Mouse (Mus musculus) forebrain, embryonic 16.5 days (tissue): Measurements from ENCODE around the gene Ssx2ip. TPM values are rescaled to one million over a fixed set of nuclear protein-coding genes. Genes with fewer than 3 reads are reported as not detected.

Experiments used
- ATAC-seq: fragments of 200-750 bp; cut with Nextera tagmentation; 2 replicates; pipeline ENCODE4 v1.8.0; 2017; ENCODE audit warnings: mild to moderate bottlenecking, moderate library complexity
- H3K27ac ChIP-seq: fragments of 300-500 bp; sonication (generic); 2 replicates; pipeline ENCODE4 v1.5.1; 2014; ENCODE audit warnings: low read length, control low read depth
- H3K27me3 ChIP-seq: fragments of 300-500 bp; sonication (generic); replicated peaks from 2 replicates; pipeline ENCODE4 v1.6.1; 2014; ENCODE audit warnings: low read length; ENCODE audit not compliant: control insufficient read depth, insufficient read depth
- H3K36me3 ChIP-seq: fragments of 300-500 bp; sonication (generic); 2 replicates; pipeline ENCODE4 v1.6.1; 2014; ENCODE audit not compliant: control insufficient read depth, insufficient read depth
- H3K4me1 ChIP-seq: fragments of 300-500 bp; sonication (generic); replicated peaks from 2 replicates; pipeline ENCODE4 v1.6.1; 2014; ENCODE audit warnings: low read length; ENCODE audit not compliant: control insufficient read depth, insufficient read depth
- H3K4me2 ChIP-seq: fragments of 300-500 bp; sonication (generic); 2 replicates; pipeline ENCODE4 v1.6.1; 2014; ENCODE audit warnings: mild to moderate bottlenecking, low read length, control low read depth
- H3K4me3 ChIP-seq: fragments of 300-500 bp; sonication (generic); replicated peaks from 2 replicates; pipeline ENCODE4 v1.5.1; 2014; ENCODE audit warnings: mild to moderate bottlenecking, low read length, control low read depth
- H3K9ac ChIP-seq: fragments of 300-500 bp; sonication (generic); replicated peaks from 2 replicates; pipeline ENCODE4 v1.6.1; 2014; ENCODE audit warnings: low read depth, low read length, control low read depth
- H3K9me3 ChIP-seq: fragments of 300-500 bp; sonication (generic); 2 replicates; pipeline ENCODE4 v1.6.1; 2016; ENCODE audit warnings: low read length; ENCODE audit not compliant: control insufficient read depth
- WGBS: fragments of 180-500 bp; shearing (Covaris S2); extraction: QIAGEN DNeasy Blood & Tissue Kit; methylation state at CpG from one replicate; pipeline ENCODE4 v1.1.7; 2014; 5-methylcytosine and 5-hydroxymethylcytosine counted together
- polyA plus RNA-seq: library from polyadenylated mRNA; unstranded; fragments of >200 nt; fragmentation: Nextera tagmentation; extraction: Ambion mirVana; gene quantifications from 2 replicates; pipeline ENCODE4 v1.2.1, GENCODE M21; 2015

The Ssx2ip gene
- 22.5 and 26.1 TPM in 2 replicates for polyA plus RNA-seq

- Histone ChIP-seq H3K4me1 (peaks cover 29% of the 10 kb centered on the region), H3K4me2 (peak within 1 kb of the TSS; percentile 85), H3K9ac (peak within 1 kb of the TSS; percentile 93), H3K27me3 (no peaks in the 10 kb centered on the region), H3K4me3 (peak within 1 kb of the TSS; percentile 89), H3K36me3 (no peaks in the 10 kb centered on the region), H3K9me3 (no peaks in the 10 kb centered on the region), H3K27ac (peak within 1 kb of the TSS; percentile 80)
- WGBS, result 0% methylated on average over 85 of the region's 100 CpGs
- ATAC-seq, result peak; percentile 99
These were observed at the start of gene Ssx2ip for GRCm38 (mm10) chr3:146404311-146405201. TSS of gene Ssx2ip (plus strand) at chr3:146404642.

- no peak overlapping the region for H3K27ac ChIP-seq
- H3K4me2 ChIP-seq, result no peak overlapping the region
- H3K4me1 ChIP-seq, result no peaks in the 10 kb centered on the region
- H3K36me3 ChIP-seq, result no peaks in the 10 kb centered on the region
- no peaks in the 10 kb centered on the region for H3K9me3 ChIP-seq
- H3K4me3 ChIP-seq, result no peak overlapping the region
- no peak for ATAC-seq
- no peaks in the 10 kb centered on the region for H3K27me3 ChIP-seq
- no peak overlapping the region for H3K9ac ChIP-seq
- WGBS, result 69% methylated on average over 3 of the region's 3 CpGs
These were observed 49.3 kb upstream of the Ssx2ip start for GRCm38 (mm10) chr3:146355146-146355545.

DNA sequence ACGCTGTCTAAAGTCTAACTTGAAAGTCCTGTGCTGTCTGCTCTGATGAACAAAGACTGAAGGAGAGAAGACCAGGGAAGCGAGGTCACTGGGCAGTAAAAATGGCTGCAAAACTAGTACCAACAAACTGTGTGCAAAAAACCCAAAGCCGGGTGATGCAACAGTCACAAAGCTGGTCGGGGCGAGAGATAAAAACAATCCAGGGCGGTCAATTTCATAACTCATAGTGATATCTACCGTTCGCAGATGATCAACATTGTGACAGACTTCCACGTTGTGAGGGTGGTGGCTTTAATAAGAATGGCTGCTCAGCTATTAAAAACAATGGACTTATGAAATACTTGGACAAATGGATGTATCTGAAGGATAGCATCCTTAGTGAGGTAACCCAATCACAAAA is 39.0 kb upstream of the Ssx2ip start:
- Histone ChIP-seq H3K9ac (no peak overlapping the region), H3K36me3 (no peaks in the 10 kb centered on the region), H3K4me1 (no peaks in the 10 kb centered on the region), H3K4me2 (no peak overlapping the region), H3K4me3 (no peak overlapping the region), H3K27me3 (no peaks in the 10 kb centered on the region), H3K9me3 (no peaks in the 10 kb centered on the region), H3K27ac (no peak overlapping the region)
- ATAC-seq, result no peak
- 94% methylated on average over 9 of the region's 9 CpGs for WGBS

DNA sequence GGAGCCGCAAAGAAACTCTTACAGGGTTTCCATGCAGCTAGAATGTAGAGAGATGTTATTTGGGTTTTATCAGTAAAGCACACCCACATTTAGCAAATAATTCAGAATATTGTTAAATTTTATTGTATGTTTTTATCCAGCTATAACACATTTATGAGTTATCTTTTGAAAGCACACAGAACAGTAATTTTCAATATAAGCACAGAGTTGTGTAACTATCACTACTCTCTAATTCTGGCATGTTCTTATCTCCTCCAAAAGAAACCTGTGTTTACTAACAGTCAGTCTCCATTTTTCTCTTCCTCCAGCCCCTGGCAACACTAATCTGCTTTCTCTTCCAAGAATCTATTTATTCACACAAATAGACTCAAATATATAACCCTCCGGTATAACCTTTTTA is 37.4 kb upstream of the Ssx2ip start:
- H3K9ac ChIP-seq, result no peak overlapping the region
- H3K27ac ChIP-seq, result no peak overlapping the region
- H3K4me3 ChIP-seq, result no peak overlapping the region
- H3K36me3 ChIP-seq, result no peaks in the 10 kb centered on the region
- 92% methylated on average over 2 of the region's 2 CpGs for WGBS
- H3K9me3 ChIP-seq, result no peaks in the 10 kb centered on the region
- no peak overlapping the region for H3K4me2 ChIP-seq
- no peaks in the 10 kb centered on the region for H3K4me1 ChIP-seq
- ATAC-seq, result no peak
- no peaks in the 10 kb centered on the region for H3K27me3 ChIP-seq

DNA sequence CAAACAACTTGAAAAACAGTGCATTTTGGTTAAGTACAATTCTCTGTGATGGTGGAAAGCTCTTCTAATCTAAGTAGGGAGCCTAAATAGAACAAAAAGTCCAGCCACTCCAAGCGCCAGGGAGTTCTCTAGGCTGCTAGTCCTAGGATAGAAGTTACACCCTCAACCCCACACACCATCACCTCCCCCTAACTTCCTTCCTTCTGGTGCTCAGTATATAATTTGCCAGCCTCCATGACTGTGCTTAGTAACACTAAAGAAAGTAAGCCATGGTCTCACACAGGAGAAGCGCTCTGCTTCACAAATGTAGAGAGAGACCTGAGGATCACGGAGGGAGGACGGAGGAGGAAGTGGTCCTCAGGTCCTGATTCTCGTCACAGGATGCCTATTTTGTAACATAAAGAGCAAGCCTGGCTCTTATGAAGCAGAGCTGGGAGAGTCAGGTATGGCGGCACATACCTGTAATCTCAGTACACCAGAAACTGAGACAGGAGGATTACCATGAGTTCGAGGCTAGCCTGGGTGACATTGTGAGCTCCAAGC is 33.8 kb upstream of the Ssx2ip start:
- H3K9ac ChIP-seq, result no peak overlapping the region
- no peaks in the 10 kb centered on the region for H3K36me3 ChIP-seq
- WGBS, result 90% methylated on average over 7 of the region's 7 CpGs
- no peaks in the 10 kb centered on the region for H3K27me3 ChIP-seq
- ATAC-seq, result no peak
- H3K9me3 ChIP-seq, result no peaks in the 10 kb centered on the region
- H3K4me2 ChIP-seq, result no peak overlapping the region
- no peak overlapping the region for H3K4me3 ChIP-seq
- H3K4me1 ChIP-seq, result peaks cover 5% of the 10 kb centered on the region
- no peak overlapping the region for H3K27ac ChIP-seq

GRCm38 (mm10) chr3:146371201-146371600 is 33.2 kb upstream of the Ssx2ip start:
- Histone ChIP-seq H3K27me3 (no peaks in the 10 kb centered on the region), H3K4me1 (peaks cover 5% of the 10 kb centered on the region), H3K9me3 (no peaks in the 10 kb centered on the region), H3K4me3 (no peak overlapping the region), H3K27ac (no peak overlapping the region), H3K36me3 (no peaks in the 10 kb centered on the region), H3K9ac (no peak overlapping the region), H3K4me2 (no peak overlapping the region)
- no peak for ATAC-seq
- 75% methylated on average over 5 of the region's 5 CpGs for WGBS

DNA sequence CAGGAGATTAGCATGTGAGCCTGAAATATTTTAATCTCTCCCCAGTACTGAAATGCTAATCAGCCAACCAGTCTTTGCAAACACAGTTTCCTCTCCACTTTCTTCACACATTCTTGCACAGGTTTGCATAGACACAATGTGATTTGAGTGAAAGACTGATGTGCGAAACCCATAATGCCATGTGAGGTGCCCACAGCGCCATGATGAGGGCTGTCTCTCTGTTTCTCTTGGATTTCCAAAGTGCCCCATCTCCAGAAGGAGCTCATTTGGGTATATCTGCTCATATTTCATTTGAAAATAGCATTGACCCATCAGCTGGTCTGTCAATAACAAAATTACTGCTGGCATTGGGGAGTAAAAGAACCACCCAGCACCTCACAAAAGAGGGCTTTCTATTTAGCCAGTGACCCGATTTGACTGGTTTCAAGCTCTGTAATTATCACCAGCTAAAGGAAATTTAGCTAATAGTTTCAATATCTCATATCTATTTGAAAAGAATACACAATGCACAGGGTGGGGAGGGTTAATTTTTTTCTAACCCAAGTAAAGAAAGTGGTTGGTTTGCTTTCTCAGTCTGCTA is 29.8 kb upstream of the Ssx2ip start:
- no peaks in the 10 kb centered on the region for H3K9me3 ChIP-seq
- H3K27ac ChIP-seq, result no peak overlapping the region
- H3K27me3 ChIP-seq, result no peaks in the 10 kb centered on the region
- 41% methylated on average over 3 of the region's 3 CpGs for WGBS
- no peak overlapping the region for H3K4me3 ChIP-seq
- no peaks in the 10 kb centered on the region for H3K36me3 ChIP-seq
- H3K4me1 ChIP-seq, result peaks cover 8% of the 10 kb centered on the region
- peak; percentile 39; the same call in 1 of the 2 replicates for ATAC-seq
- no peak overlapping the region for H3K4me2 ChIP-seq
- H3K9ac ChIP-seq, result no peak overlapping the region

DNA sequence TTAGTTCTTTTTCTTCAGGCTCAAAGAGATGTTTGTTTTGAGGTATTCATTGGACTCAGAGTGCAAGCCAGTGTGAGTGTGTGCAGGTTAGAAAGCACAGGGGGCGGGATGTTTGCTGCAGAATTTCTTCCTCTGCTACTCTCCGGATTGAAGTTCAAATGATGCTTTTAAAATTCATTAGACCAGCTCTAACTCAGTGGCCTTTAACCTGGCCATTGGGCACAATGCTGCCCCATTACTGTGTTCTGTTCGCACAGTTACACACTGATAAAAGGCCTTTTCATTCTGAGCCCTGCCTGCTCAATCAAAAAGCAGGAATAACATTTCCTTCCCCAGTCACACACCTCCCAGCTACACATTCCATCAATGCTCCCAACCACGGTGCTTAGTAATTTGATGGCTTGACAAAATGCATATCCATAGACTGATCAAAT is 29.2 kb upstream of the Ssx2ip start:
- Histone ChIP-seq H3K9me3 (no peaks in the 10 kb centered on the region), H3K4me1 (peaks cover 11% of the 10 kb centered on the region), H3K4me2 (no peak overlapping the region), H3K9ac (no peak overlapping the region), H3K27me3 (no peaks in the 10 kb centered on the region), H3K4me3 (no peak overlapping the region), H3K36me3 (no peaks in the 10 kb centered on the region), H3K27ac (no peak overlapping the region)
- peak; percentile 79 for ATAC-seq
- WGBS, result 5% methylated on average over 4 of the region's 4 CpGs

DNA sequence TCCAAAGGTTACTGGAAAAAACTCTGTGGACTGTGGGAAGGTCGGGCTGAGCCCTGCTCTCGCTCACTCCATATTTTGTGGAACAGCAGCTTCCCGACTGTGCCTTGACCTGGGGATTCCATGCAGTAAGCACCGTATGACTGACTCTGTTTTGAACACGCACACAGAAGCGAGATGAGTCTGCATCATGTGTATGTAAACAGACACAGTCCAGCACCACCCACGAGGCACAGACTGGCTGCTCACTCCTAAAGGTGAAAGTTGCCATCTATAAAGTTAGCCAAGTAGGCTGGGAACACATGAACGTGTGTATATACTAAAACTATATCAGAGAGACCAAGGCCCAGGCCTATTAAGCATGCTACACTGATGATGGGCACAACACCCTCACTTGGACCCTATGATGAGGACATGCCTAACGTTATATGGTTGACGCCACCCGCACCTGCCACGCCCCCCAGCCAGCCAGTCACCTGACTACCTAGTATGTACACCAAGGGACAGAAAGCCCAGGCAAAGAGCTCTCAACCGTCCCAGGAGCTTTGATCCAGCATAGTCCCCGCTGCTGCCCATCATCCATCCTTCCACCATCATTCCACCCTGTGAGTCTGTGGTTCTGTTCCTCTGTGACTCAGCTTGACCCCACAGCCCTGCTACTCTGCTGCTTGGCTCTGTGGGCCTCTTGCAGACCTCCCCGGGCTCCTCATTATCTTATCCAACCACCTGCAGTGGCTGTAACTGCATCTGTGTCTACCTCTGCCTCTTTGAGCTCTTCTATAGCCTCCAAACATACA is 27.9 kb upstream of the Ssx2ip start:
- Histone ChIP-seq H3K27me3 (no peaks in the 10 kb centered on the region), H3K4me2 (no peak overlapping the region), H3K4me3 (no peak overlapping the region), H3K4me1 (peaks cover 11% of the 10 kb centered on the region), H3K27ac (no peak overlapping the region), H3K9ac (no peak overlapping the region), H3K9me3 (no peaks in the 10 kb centered on the region), H3K36me3 (no peaks in the 10 kb centered on the region)
- 75% methylated on average over 15 of the region's 15 CpGs for WGBS
- ATAC-seq, result no peak
